Mouse (Mus musculus) kidney, embryonic 14.5 days (tissue): Measurements from ENCODE around the gene Ap5z1. TPM values are rescaled to one million over a fixed set of nuclear protein-coding genes. Genes with fewer than 3 reads are reported as not detected.

ENCODE experiments used
- ATAC-seq: fragments of 200-750 bp; cut with Nextera tagmentation; 2 replicates; pipeline ENCODE4 v1.8.0; 2017; ENCODE audit warnings: moderate number of reproducible peaks, mild to moderate bottlenecking, moderate TSS enrichment, moderate library complexity; ENCODE audit not compliant: low FRiP score, low TSS enrichment
- H3K27ac ChIP-seq: fragments of 300-500 bp; sonication (generic); 2 replicates; pipeline ENCODE4 v1.5.1; 2014; ENCODE audit warnings: low read depth, mild to moderate bottlenecking, low read length, moderate library complexity, mixed read lengths
- H3K27me3 ChIP-seq: fragments of 300-500 bp; sonication (generic); 2 replicates; pipeline ENCODE4 v1.6.1; 2014; ENCODE audit warnings: mild to moderate bottlenecking, low read length; ENCODE audit not compliant: control insufficient read depth, insufficient read depth
- H3K36me3 ChIP-seq: fragments of 300-500 bp; sonication (generic); 2 replicates; pipeline ENCODE4 v1.6.1; 2014; ENCODE audit warnings: low read length, mixed read lengths; ENCODE audit not compliant: control insufficient read depth, insufficient read depth
- H3K4me1 ChIP-seq: fragments of 300-500 bp; sonication (generic); 2 replicates; pipeline ENCODE4 v1.6.1; 2014; ENCODE audit warnings: low read length, mixed read lengths; ENCODE audit not compliant: control insufficient read depth, insufficient read depth
- H3K4me2 ChIP-seq: fragments of 300-500 bp; sonication (generic); replicated peaks from 2 replicates; pipeline ENCODE4 v1.6.1; 2014; ENCODE audit warnings: low read depth, mild to moderate bottlenecking, low read length
- H3K4me3 ChIP-seq: fragments of 300-500 bp; sonication (generic); 2 replicates; pipeline ENCODE4 v1.5.1; 2014; ENCODE audit warnings: mild to moderate bottlenecking, low read length
- H3K9ac ChIP-seq: fragments of 300-500 bp; sonication (generic); 2 replicates; pipeline ENCODE4 v1.6.1; 2014; ENCODE audit warnings: low read depth, mild to moderate bottlenecking, low read length, moderate library complexity
- H3K9me3 ChIP-seq: fragments of 300-500 bp; sonication (generic); 2 replicates; pipeline ENCODE4 v1.6.1; 2016; ENCODE audit warnings: low read length; ENCODE audit not compliant: control insufficient read depth
- WGBS: fragments of 180-500 bp; shearing (Covaris S2); extraction: QIAGEN DNeasy Blood & Tissue Kit; methylation state at CpG from one replicate; pipeline ENCODE4 v1.1.7; 2014; 5-methylcytosine and 5-hydroxymethylcytosine counted together
- polyA plus RNA-seq: library from polyadenylated mRNA; unstranded; fragments of >200 nt; fragmentation: Nextera tagmentation; extraction: Ambion mirVana; gene quantifications from 2 replicates; pipeline ENCODE4 v1.2.1, GENCODE M21; 2014

Ap5z1 gene
- polyA plus RNA-seq, 1 experiment from 2014 or later, result 10.1 TPM

DNA sequence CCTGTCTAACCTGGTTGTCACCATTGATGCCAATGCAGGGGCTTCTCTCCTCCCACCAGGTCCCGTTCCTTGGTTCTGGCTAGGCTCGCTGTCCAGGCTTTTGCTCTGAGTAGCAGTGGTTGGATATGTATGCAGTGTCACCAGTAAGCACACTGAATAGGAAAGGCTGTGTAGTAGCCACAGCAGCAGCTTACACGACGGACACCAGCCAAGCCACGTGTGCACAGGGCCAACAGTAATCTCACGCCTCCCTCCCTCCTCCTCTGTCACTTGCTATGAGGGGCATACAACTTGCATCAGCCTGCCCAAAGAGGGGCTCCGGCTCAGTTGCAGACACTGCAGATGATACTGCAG is 46.3 kb downstream of the Ap5z1 start:
- Histone ChIP-seq H3K4me3 (no peak overlapping the region), H3K36me3 (no peaks in the 10 kb centered on the region), H3K4me2 (no peak overlapping the region), H3K9me3 (no peaks in the 10 kb centered on the region), H3K9ac (no peak overlapping the region), H3K4me1 (0 out of 2 replicates have a peak, but pooled peaks cover 4% of the 10 kb centered on the region), H3K27me3 (no peaks in the 10 kb centered on the region), H3K27ac (no peak overlapping the region)
- ATAC-seq, result no peak
- 66% methylated on average over 7 of the region's 7 CpGs for WGBS

DNA sequence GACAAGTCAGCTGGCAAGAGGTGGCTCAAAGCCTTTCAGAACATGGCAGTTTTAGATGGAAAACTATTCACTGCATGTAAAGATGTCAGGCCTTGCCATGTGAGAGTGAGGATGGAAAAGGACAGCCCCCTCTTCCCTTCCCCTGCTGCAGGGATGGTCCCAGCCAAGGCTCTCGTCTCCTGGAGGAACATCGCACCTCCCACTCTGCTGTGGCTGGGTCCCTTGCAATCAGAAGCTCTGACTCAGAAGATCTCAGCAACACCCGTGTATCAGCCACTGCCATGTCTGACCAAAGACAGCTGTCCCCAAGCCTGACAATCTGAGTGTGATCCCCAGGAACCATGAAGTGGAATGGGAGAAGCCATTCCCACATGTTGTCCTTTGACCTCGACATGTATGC is 48.4 kb downstream of the Ap5z1 start:
- no peaks in the 10 kb centered on the region for H3K36me3 ChIP-seq
- ATAC-seq, result no peak
- 79% methylated on average over 4 of the region's 4 CpGs for WGBS
- H3K9ac ChIP-seq, result no peak overlapping the region
- no peak overlapping the region for H3K4me3 ChIP-seq
- no peaks in the 10 kb centered on the region for H3K27me3 ChIP-seq
- no peak overlapping the region for H3K4me2 ChIP-seq
- H3K27ac ChIP-seq, result no peak overlapping the region
- 0 out of 2 replicates have a peak, but pooled peaks cover 4% of the 10 kb centered on the region for H3K4me1 ChIP-seq
- no peaks in the 10 kb centered on the region for H3K9me3 ChIP-seq

DNA sequence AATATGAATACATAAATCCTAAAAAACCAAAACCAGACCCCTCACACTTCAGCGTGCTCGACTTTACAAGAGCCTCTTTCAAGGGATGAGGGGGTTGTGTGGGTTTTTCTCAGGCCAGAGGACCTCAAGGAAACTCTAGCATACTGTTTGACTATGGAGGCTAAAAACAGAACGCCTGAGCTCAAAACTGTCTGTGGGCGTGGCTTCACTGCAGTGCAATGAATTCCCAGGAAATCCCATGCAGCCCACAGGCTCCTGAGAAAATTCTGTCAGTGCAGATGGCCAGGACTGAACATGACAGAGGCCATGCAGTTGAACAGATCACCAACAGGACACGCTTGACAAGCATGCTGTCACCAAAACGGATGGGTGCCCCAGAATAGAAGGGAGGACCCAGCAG is 55.2 kb downstream of the Ap5z1 start:
- no peaks in the 10 kb centered on the region for H3K36me3 ChIP-seq
- no peak; the same call in 1 of the 2 replicates for ATAC-seq
- WGBS, result 63% methylated on average over 6 of the region's 6 CpGs
- no peaks in the 10 kb centered on the region for H3K4me1 ChIP-seq
- H3K27ac ChIP-seq, result no peak overlapping the region
- H3K9ac ChIP-seq, result no peak overlapping the region
- no peak overlapping the region for H3K4me2 ChIP-seq
- H3K27me3 ChIP-seq, result no peaks in the 10 kb centered on the region
- H3K9me3 ChIP-seq, result no peaks in the 10 kb centered on the region
- H3K4me3 ChIP-seq, result no peak overlapping the region

DNA sequence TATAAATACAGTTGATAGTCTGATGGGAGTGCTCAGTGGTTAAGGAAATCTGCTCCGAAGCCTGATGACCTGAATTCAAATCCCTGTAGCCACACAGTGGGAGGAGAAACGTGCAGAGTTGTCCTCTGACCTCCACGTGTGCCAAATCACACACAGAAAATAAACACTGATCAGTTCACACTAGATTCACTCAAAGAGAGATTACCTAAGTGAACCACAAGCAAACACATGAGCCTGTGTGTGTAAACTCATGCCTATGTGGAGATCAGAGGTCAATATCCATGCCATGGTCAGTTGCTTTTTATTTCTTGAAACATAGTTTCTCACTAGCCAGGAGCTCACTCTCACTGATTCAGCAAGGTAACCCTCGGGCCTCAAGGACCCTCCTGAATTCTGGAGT is 56.6 kb downstream of the Ap5z1 start:
- no peak overlapping the region for H3K4me3 ChIP-seq
- no peak overlapping the region for H3K27ac ChIP-seq
- H3K9me3 ChIP-seq, result no peaks in the 10 kb centered on the region
- no peaks in the 10 kb centered on the region for H3K27me3 ChIP-seq
- no peaks in the 10 kb centered on the region for H3K4me1 ChIP-seq
- ATAC-seq, result no peak
- H3K9ac ChIP-seq, result no peak overlapping the region
- 73% methylated on average over 4 of the region's 4 CpGs for WGBS
- no peak overlapping the region for H3K4me2 ChIP-seq
- H3K36me3 ChIP-seq, result no peaks in the 10 kb centered on the region

GRCm38 (mm10) chr5:142521195-142521866 is 57.6 kb downstream of the Ap5z1 start:
- no peaks in the 10 kb centered on the region for H3K36me3 ChIP-seq
- no peak overlapping the region for H3K4me2 ChIP-seq
- no peaks in the 10 kb centered on the region for H3K9me3 ChIP-seq
- H3K27me3 ChIP-seq, result no peaks in the 10 kb centered on the region
- WGBS, result 86% methylated on average over 11 of the region's 11 CpGs
- H3K9ac ChIP-seq, result no peak overlapping the region
- no peaks in the 10 kb centered on the region for H3K4me1 ChIP-seq
- H3K4me3 ChIP-seq, result no peak overlapping the region
- no peak for ATAC-seq
- no peak overlapping the region for H3K27ac ChIP-seq

- no peak for ATAC-seq
- no peak overlapping the region for H3K4me3 ChIP-seq
- 72% methylated on average over 8 of the region's 8 CpGs for WGBS
- peaks cover 2% of the 10 kb centered on the region; the same call in 1 of the 2 replicates for H3K9me3 ChIP-seq
- H3K4me1 ChIP-seq, result no peaks in the 10 kb centered on the region
- peaks cover 10% of the 10 kb centered on the region for H3K27me3 ChIP-seq
- H3K9ac ChIP-seq, result no peak overlapping the region
- H3K36me3 ChIP-seq, result no peaks in the 10 kb centered on the region
- no peak overlapping the region for H3K27ac ChIP-seq
- H3K4me2 ChIP-seq, result no peak overlapping the region
Observed at GRCm38 (mm10) chr5:142524711-142525464, 61.1 kb downstream of the Ap5z1 start.

Other genes with a start within 250 kb of the Ap5z1 start
- gene Foxk1, start 62.4 kb upstream of the Ap5z1 start, polyA plus RNA-seq, result 4.4 and 6.5 TPM in 2 replicates
- gene Papolb, start 66.1 kb downstream of the Ap5z1 start, polyA plus RNA-seq, result 0.20 TPM in 1 of 2 replicates, not detected in the other
- 0.90 and 1.7 TPM in 2 replicates for gene Radil, start 87.2 kb downstream of the Ap5z1 start, polyA plus RNA-seq
- gene Mmd2, start 144.9 kb downstream of the Ap5z1 start, polyA plus RNA-seq, result 0.14 TPM in 1 of 2 replicates, not detected in the other
- gene Wipi2, start 163.8 kb downstream of the Ap5z1 start, polyA plus RNA-seq, result 36.4 and 59.2 TPM in 2 replicates
- 3.6 and 6.0 TPM in 2 replicates for gene Slc29a4, start 228.6 kb downstream of the Ap5z1 start, polyA plus RNA-seq